Mouse (Mus musculus) regulatory T cell (primary cell): Measurements from ENCODE around the gene Rpap3.

Experiments used
- in situ Hi-C: fragments of 300-600 bp; cut with MboI, MseI; formaldehyde crosslinking; loops from one replicate; pipeline ENCODE4 v1.15.1; 2025; ENCODE audit warnings: high pct_unique_total_duplicates

Gene Rpap3

GRCm38 (mm10) chr15:97710906-97711305 lies 5.3 kb upstream of the Rpap3 start:
- in situ Hi-C loops, result no loop called here

- in situ Hi-C loops, result no loop called here
These were observed 9.0 kb downstream of the Rpap3 start for GRCm38 (mm10) chr15:97696616-97697015.

GRCm38 (mm10) chr15:97693411-97693810 lies 12.2 kb downstream of the Rpap3 start:
- in situ Hi-C loops, result no loop called here

- in situ Hi-C loops, result no loop called here
These were observed 21.5 kb downstream of the Rpap3 start for GRCm38 (mm10) chr15:97684118-97684517.

- in situ Hi-C loops, result no loop called here
These were observed 23.6 kb downstream of the Rpap3 start for GRCm38 (mm10) chr15:97682053-97682452.

GRCm38 (mm10) chr15:97679991-97680681 lies 25.5 kb downstream of the Rpap3 start:
- in situ Hi-C loops, result no loop called here

- in situ Hi-C loops, result no loop called here
These were observed 28.3 kb downstream of the Rpap3 start for GRCm38 (mm10) chr15:97677341-97677740.

GRCm38 (mm10) chr15:97675927-97676326 lies 29.7 kb downstream of the Rpap3 start:
- in situ Hi-C loops, result no loop called here

- in situ Hi-C loops, result no loop called here
These were observed 31.2 kb downstream of the Rpap3 start for GRCm38 (mm10) chr15:97674423-97674822.

- in situ Hi-C loops, result no loop called here
These were observed 32.2 kb downstream of the Rpap3 start for GRCm38 (mm10) chr15:97673256-97674000.

GRCm38 (mm10) chr15:97672211-97672765 lies 33.3 kb downstream of the Rpap3 start:
- in situ Hi-C loops, result no loop called here

- in situ Hi-C loops, result no loop called here
These were observed 35.1 kb downstream of the Rpap3 start for GRCm38 (mm10) chr15:97670554-97670953.

- in situ Hi-C loops, result loop anchor here (5.0 kb wide), 1 partner anchor 89 kb away; no protein-coding TSS in a partner anchor
These were observed 37.3 kb downstream of the Rpap3 start for GRCm38 (mm10) chr15:97668158-97668877.

- in situ Hi-C loops, result loop anchor here (5.0 kb wide), 1 partner anchor 90 kb away; no protein-coding TSS in a partner anchor
These were observed 38.2 kb downstream of the Rpap3 start for GRCm38 (mm10) chr15:97667437-97667836.

GRCm38 (mm10) chr15:97666457-97666770 lies 39.2 kb downstream of the Rpap3 start:
- in situ Hi-C loops, result loop anchor here (5.0 kb wide), 1 partner anchor 91 kb away; no protein-coding TSS in a partner anchor

- in situ Hi-C loops, result loop anchor here (5.0 kb wide), 1 partner anchor 91 kb away; no protein-coding TSS in a partner anchor
These were observed 39.7 kb downstream of the Rpap3 start for GRCm38 (mm10) chr15:97665770-97666456.

GRCm38 (mm10) chr15:97664981-97665668 lies 40.5 kb downstream of the Rpap3 start:
- in situ Hi-C loops, result loop anchor here (5.0 kb wide), 1 partner anchor 92 kb away; no protein-coding TSS in a partner anchor

- in situ Hi-C loops, result no loop called here
These were observed 41.7 kb downstream of the Rpap3 start for GRCm38 (mm10) chr15:97663750-97664406.

- in situ Hi-C loops, result no loop called here
These were observed 46.9 kb downstream of the Rpap3 start for GRCm38 (mm10) chr15:97658755-97659116.
